Mouse (Mus musculus): ENCODE results near the gene 2010111I01Rik.
"Not testable (repeated sequence)": the region's sequence is repeated elsewhere in the genome, so short reads cannot be mapped to it uniquely, and the experiment has no call there.

The 2010111I01Rik gene

GRCm38 (mm10) chr13:63199588-63199987, 234.9 kb downstream of the 2010111I01Rik start:
- DNase-seq (ENCODE audit: low spot score), result no peak

GRCm38 (mm10) chr13:63203502-63204278, 239.0 kb downstream of the 2010111I01Rik start:
- no peak for DNase-seq (ENCODE audit: low spot score)

- no peak for DNase-seq (ENCODE audit: low spot score)
Measured at GRCm38 (mm10) chr13:63205750-63206149, 241.1 kb downstream of the 2010111I01Rik start.

- no peak for DNase-seq (ENCODE audit: low spot score)
Measured at GRCm38 (mm10) chr13:63206396-63206795, 241.7 kb downstream of the 2010111I01Rik start.

- DNase-seq (ENCODE audit: low spot score), result no peak
Measured at GRCm38 (mm10) chr13:63216537-63216936, 251.8 kb downstream of the 2010111I01Rik start.

- no peak for DNase-seq (ENCODE audit: low spot score)
Measured at GRCm38 (mm10) chr13:63223026-63223770, 258.5 kb downstream of the 2010111I01Rik start.

- no peak for DNase-seq (ENCODE audit: low spot score)
Measured at GRCm38 (mm10) chr13:63225796-63226583, 261.3 kb downstream of the 2010111I01Rik start.

- no peak for DNase-seq (ENCODE audit: low spot score)
Measured at GRCm38 (mm10) chr13:63227785-63228184, 263.1 kb downstream of the 2010111I01Rik start.

GRCm38 (mm10) chr13:63230955-63231701, 266.4 kb downstream of the 2010111I01Rik start:
- DNase-seq (ENCODE audit: low spot score), result no peak

- no peak for DNase-seq (ENCODE audit: low spot score)
Measured at GRCm38 (mm10) chr13:63231702-63232070, 267.0 kb downstream of the 2010111I01Rik start.

GRCm38 (mm10) chr13:63232558-63232957, 267.9 kb downstream of the 2010111I01Rik start:
- no peak for DNase-seq (ENCODE audit: low spot score)

GRCm38 (mm10) chr13:63234520-63234919, 269.8 kb downstream of the 2010111I01Rik start:
- not testable (repeated sequence) for DNase-seq (ENCODE audit: low spot score)

GRCm38 (mm10) chr13:63235551-63235950, 270.9 kb downstream of the 2010111I01Rik start:
- DNase-seq (ENCODE audit: low spot score), result no peak

- DNase-seq (ENCODE audit: low spot score), result no peak
Measured at GRCm38 (mm10) chr13:63236159-63236893, 271.6 kb downstream of the 2010111I01Rik start.

GRCm38 (mm10) chr13:63238045-63238444, 273.4 kb downstream of the 2010111I01Rik start:
- DNase-seq (ENCODE audit: low spot score), result no peak

GRCm38 (mm10) chr13:63239301-63239804, 274.7 kb downstream of the 2010111I01Rik start:
- DNase-seq (ENCODE audit: low spot score), result no peak

GRCm38 (mm10) chr13:63239877-63240671, 275.4 kb downstream of the 2010111I01Rik start:
- DNase-seq (ENCODE audit: low spot score), result no peak

- DNase-seq (ENCODE audit: low spot score), result no peak
Measured at GRCm38 (mm10) chr13:63240835-63241234, 276.1 kb downstream of the 2010111I01Rik start.

- DNase-seq (ENCODE audit: low spot score), result no peak
Measured at GRCm38 (mm10) chr13:63241665-63242064, 277.0 kb downstream of the 2010111I01Rik start.
